Mouse (Mus musculus) limb, embryonic 15.5 days (tissue): ENCODE measurements around the gene D630003M21Rik. TPM values are rescaled to one million over a fixed set of nuclear protein-coding genes. Genes with fewer than 3 reads are reported as not detected.
A peak's percentile ranks its signal among the peaks of the same experiment; 100 is the strongest.

ENCODE experiments used
- ATAC-seq: fragments of 200-750 bp; cut with Nextera tagmentation; 2 replicates; pipeline ENCODE4 v1.8.0; 2017; ENCODE audit warnings: low read depth, moderate TSS enrichment; ENCODE audit not compliant: insufficient number of reproducible peaks, low FRiP score, low TSS enrichment
- H3K27ac ChIP-seq: fragments of 300-500 bp; sonication (generic); 2 replicates; pipeline ENCODE4 v1.5.1; 2015; ENCODE audit warnings: moderate library complexity, mild to moderate bottlenecking, inconsistent platforms
- H3K27me3 ChIP-seq: fragments of 300-500 bp; sonication (generic); 2 replicates; pipeline ENCODE4 v1.6.1; 2015; ENCODE audit warnings: inconsistent platforms
- H3K36me3 ChIP-seq: fragments of 300-500 bp; sonication (generic); 2 replicates; pipeline ENCODE4 v1.6.1; 2015; ENCODE audit warnings: inconsistent platforms
- H3K4me1 ChIP-seq: fragments of 300-500 bp; sonication (generic); 2 replicates; pipeline ENCODE4 v1.6.1; 2015; ENCODE audit warnings: inconsistent platforms
- H3K4me2 ChIP-seq: fragments of 300-500 bp; sonication (generic); 2 replicates; pipeline ENCODE4 v1.6.1; 2015; ENCODE audit warnings: mild to moderate bottlenecking, inconsistent platforms
- H3K4me3 ChIP-seq: fragments of 300-500 bp; sonication (generic); 2 replicates; pipeline ENCODE4 v1.5.1; 2015; ENCODE audit warnings: mild to moderate bottlenecking, inconsistent platforms
- H3K9ac ChIP-seq: fragments of 300-500 bp; sonication (generic); 2 replicates; pipeline ENCODE4 v1.6.1; 2015; ENCODE audit warnings: inconsistent platforms
- H3K9me3 ChIP-seq: fragments of 300-500 bp; sonication (generic); 2 replicates; pipeline ENCODE4 v1.6.1; 2016; ENCODE audit warnings: inconsistent platforms
- WGBS: fragments of 180-500 bp; shearing (Covaris S2); methylation state at CpG from one replicate; pipeline ENCODE4 v1.1.7; 2015; 5-methylcytosine and 5-hydroxymethylcytosine counted together
- polyA plus RNA-seq: library from polyadenylated mRNA; unstranded; fragments of >200 nt; fragmentation: Nextera tagmentation; extraction: Ambion mirVana; gene quantifications from 2 replicates; pipeline ENCODE4 v1.2.1, GENCODE M21; 2015

The D630003M21Rik gene
- polyA plus RNA-seq, 1 experiment from 2014 or later: 12.2 TPM

- H3K4me3 ChIP-seq: no peak overlapping the region
- H3K9me3 ChIP-seq: no peaks in the 10 kb centered on the region
- 0 out of 2 replicates have a peak overlapping the region, but pooled peaks have one; percentile 2 for H3K4me2 ChIP-seq
- peak overlapping the region; percentile 55; the same call in 1 of the 2 replicates for H3K27ac ChIP-seq
- H3K27me3 ChIP-seq: no peaks in the 10 kb centered on the region
- ATAC-seq: no peak
- peaks cover 41% of the 10 kb centered on the region for H3K4me1 ChIP-seq
- peaks cover 21% of the 10 kb centered on the region for H3K36me3 ChIP-seq
- no peak overlapping the region for H3K9ac ChIP-seq
- 33% methylated on average over 10 of the region's 10 CpGs for WGBS
These were observed 18.1 kb downstream of the D630003M21Rik start for GRCm38 (mm10) chr2:158210958-158211357.

GRCm38 (mm10) chr2:158210503-158210902 is 18.5 kb downstream of the D630003M21Rik start:
- no peaks in the 10 kb centered on the region for H3K27me3 ChIP-seq
- H3K9me3 ChIP-seq: no peaks in the 10 kb centered on the region
- no peak overlapping the region for H3K4me2 ChIP-seq
- 0 out of 2 replicates have a peak overlapping the region, but pooled peaks have one; percentile 55 for H3K27ac ChIP-seq
- H3K4me3 ChIP-seq: no peak overlapping the region
- H3K36me3 ChIP-seq: peaks cover 16% of the 10 kb centered on the region
- peaks cover 38% of the 10 kb centered on the region for H3K4me1 ChIP-seq
- 36% methylated on average over 4 of the region's 4 CpGs for WGBS
- no peak overlapping the region for H3K9ac ChIP-seq
- ATAC-seq: no peak

- Histone ChIP-seq H3K27me3 (no peaks in the 10 kb centered on the region), H3K4me1 (peaks cover 33% of the 10 kb centered on the region), H3K4me3 (no peak overlapping the region), H3K9ac (no peak overlapping the region), H3K27ac (no peak overlapping the region), H3K4me2 (no peak overlapping the region), H3K9me3 (no peaks in the 10 kb centered on the region), H3K36me3 (peaks cover 12% of the 10 kb centered on the region; the same call in 1 of the 2 replicates)
- 51% methylated on average over 9 of the region's 9 CpGs for WGBS
- ATAC-seq: no peak
These were observed 19.2 kb downstream of the D630003M21Rik start for GRCm38 (mm10) chr2:158209776-158210175.

GRCm38 (mm10) chr2:158207848-158208247 is 21.2 kb downstream of the D630003M21Rik start:
- Histone ChIP-seq H3K9ac (no peak overlapping the region), H3K4me2 (no peak overlapping the region), H3K4me3 (no peak overlapping the region), H3K36me3 (peaks cover 12% of the 10 kb centered on the region), H3K27me3 (no peaks in the 10 kb centered on the region), H3K9me3 (no peaks in the 10 kb centered on the region), H3K27ac (no peak overlapping the region; the same call in 1 of the 2 replicates), H3K4me1 (peaks cover 33% of the 10 kb centered on the region)
- no peak for ATAC-seq
- 7% methylated on average over 12 of the region's 12 CpGs for WGBS

GRCm38 (mm10) chr2:158204114-158204513 is 24.9 kb downstream of the D630003M21Rik start:
- no peak for ATAC-seq
- WGBS: 12% methylated on average over 7 of the region's 7 CpGs
- H3K27me3 ChIP-seq: no peaks in the 10 kb centered on the region
- peaks cover 11% of the 10 kb centered on the region for H3K4me1 ChIP-seq
- H3K27ac ChIP-seq: no peak overlapping the region
- no peak overlapping the region for H3K9ac ChIP-seq
- no peaks in the 10 kb centered on the region for H3K9me3 ChIP-seq
- H3K36me3 ChIP-seq: peaks cover 42% of the 10 kb centered on the region
- H3K4me3 ChIP-seq: no peak overlapping the region
- no peak overlapping the region for H3K4me2 ChIP-seq

GRCm38 (mm10) chr2:158203686-158204085 is 25.3 kb downstream of the D630003M21Rik start:
- Histone ChIP-seq H3K36me3 (peaks cover 44% of the 10 kb centered on the region), H3K4me1 (peaks cover 11% of the 10 kb centered on the region), H3K4me2 (no peak overlapping the region), H3K9me3 (no peaks in the 10 kb centered on the region), H3K27me3 (no peaks in the 10 kb centered on the region), H3K9ac (no peak overlapping the region), H3K27ac (no peak overlapping the region), H3K4me3 (no peak overlapping the region)
- ATAC-seq: no peak
- WGBS: 75% methylated on average over 4 of the region's 4 CpGs

GRCm38 (mm10) chr2:158199281-158199680 is 29.7 kb downstream of the D630003M21Rik start:
- Histone ChIP-seq H3K9me3 (no peaks in the 10 kb centered on the region), H3K4me2 (no peak overlapping the region), H3K9ac (no peak overlapping the region), H3K27ac (no peak overlapping the region), H3K4me1 (peaks cover 8% of the 10 kb centered on the region; the same call in 1 of the 2 replicates), H3K36me3 (peaks cover 70% of the 10 kb centered on the region), H3K4me3 (no peak overlapping the region), H3K27me3 (no peaks in the 10 kb centered on the region)
- no peak for ATAC-seq
- WGBS: 60% methylated on average over 3 of the region's 3 CpGs

GRCm38 (mm10) chr2:158198861-158199260 is 30.2 kb downstream of the D630003M21Rik start:
- ATAC-seq: no peak
- no peaks in the 10 kb centered on the region for H3K27me3 ChIP-seq
- no peaks in the 10 kb centered on the region for H3K9me3 ChIP-seq
- peaks cover 11% of the 10 kb centered on the region; the same call in 1 of the 2 replicates for H3K4me1 ChIP-seq
- no peak overlapping the region for H3K9ac ChIP-seq
- peaks cover 70% of the 10 kb centered on the region for H3K36me3 ChIP-seq
- no peak overlapping the region for H3K27ac ChIP-seq
- WGBS: 91% methylated on average over 6 of the region's 6 CpGs
- H3K4me3 ChIP-seq: no peak overlapping the region
- H3K4me2 ChIP-seq: no peak overlapping the region

GRCm38 (mm10) chr2:158197971-158198370 is 31.1 kb downstream of the D630003M21Rik start:
- Histone ChIP-seq H3K4me2 (no peak overlapping the region), H3K27me3 (no peaks in the 10 kb centered on the region), H3K4me1 (peaks cover 17% of the 10 kb centered on the region; the same call in 1 of the 2 replicates), H3K9ac (no peak overlapping the region), H3K27ac (no peak overlapping the region), H3K9me3 (no peaks in the 10 kb centered on the region), H3K4me3 (no peak overlapping the region), H3K36me3 (peaks cover 66% of the 10 kb centered on the region)
- WGBS: 80% methylated on average over 5 of the region's 5 CpGs
- no peak for ATAC-seq

GRCm38 (mm10) chr2:158194945-158195640 is 33.9 kb downstream of the D630003M21Rik start:
- H3K9me3 ChIP-seq: no peaks in the 10 kb centered on the region
- WGBS: 31% methylated on average over 10 of the region's 10 CpGs
- H3K27ac ChIP-seq: no peak overlapping the region
- no peak overlapping the region for H3K9ac ChIP-seq
- no peak overlapping the region for H3K4me3 ChIP-seq
- peaks cover 20% of the 10 kb centered on the region; the same call in 1 of the 2 replicates for H3K4me1 ChIP-seq
- H3K4me2 ChIP-seq: no peak overlapping the region
- H3K27me3 ChIP-seq: no peaks in the 10 kb centered on the region
- H3K36me3 ChIP-seq: peaks cover 40% of the 10 kb centered on the region
- no peak for ATAC-seq

GRCm38 (mm10) chr2:158193611-158194336 is 35.2 kb downstream of the D630003M21Rik start:
- WGBS: 34% methylated on average over 10 of the region's 10 CpGs
- Histone ChIP-seq H3K4me1 (peaks cover 27% of the 10 kb centered on the region; the same call in 1 of the 2 replicates), H3K4me3 (no peak overlapping the region), H3K9me3 (no peaks in the 10 kb centered on the region), H3K4me2 (no peak overlapping the region), H3K36me3 (peaks cover 28% of the 10 kb centered on the region), H3K27ac (no peak overlapping the region), H3K27me3 (0 out of 2 replicates have a peak, but pooled peaks cover 4% of the 10 kb centered on the region), H3K9ac (no peak overlapping the region)
- no peak for ATAC-seq

GRCm38 (mm10) chr2:158191098-158191497 is 37.9 kb downstream of the D630003M21Rik start:
- Histone ChIP-seq H3K9ac (no peak overlapping the region), H3K36me3 (peaks cover 5% of the 10 kb centered on the region; the same call in 1 of the 2 replicates), H3K27me3 (0 out of 2 replicates have a peak, but pooled peaks cover 4% of the 10 kb centered on the region), H3K27ac (no peak overlapping the region), H3K4me3 (no peak overlapping the region), H3K4me1 (peaks cover 27% of the 10 kb centered on the region; the same call in 1 of the 2 replicates), H3K4me2 (no peak overlapping the region), H3K9me3 (no peaks in the 10 kb centered on the region)
- ATAC-seq: no peak
- 50% methylated on average over 7 of the region's 7 CpGs for WGBS
